Mouse (Mus musculus) testis, adult 2 months (tissue): Measurements from ENCODE around the gene Rpl3.

Source experiments
- CTCF ChIP-seq: fragments of 200-500 bp; IDR thresholded peaks from 2 replicates; pipeline ENCODE4 v1.5.1; 2012; ENCODE audit warnings: low read depth, mild to moderate bottlenecking, inconsistent platforms, low read length, moderate library complexity; ENCODE audit not compliant: control insufficient read depth, insufficient read depth, insufficient replicate concordance
- POLR2A ChIP-seq: fragments of 200-500 bp; IDR thresholded peaks from 2 replicates; pipeline ENCODE4 v1.6.1; 2012; ENCODE audit warnings: low read depth, mild to moderate bottlenecking, inconsistent platforms, low read length, moderate library complexity; ENCODE audit not compliant: control insufficient read depth

DNA sequence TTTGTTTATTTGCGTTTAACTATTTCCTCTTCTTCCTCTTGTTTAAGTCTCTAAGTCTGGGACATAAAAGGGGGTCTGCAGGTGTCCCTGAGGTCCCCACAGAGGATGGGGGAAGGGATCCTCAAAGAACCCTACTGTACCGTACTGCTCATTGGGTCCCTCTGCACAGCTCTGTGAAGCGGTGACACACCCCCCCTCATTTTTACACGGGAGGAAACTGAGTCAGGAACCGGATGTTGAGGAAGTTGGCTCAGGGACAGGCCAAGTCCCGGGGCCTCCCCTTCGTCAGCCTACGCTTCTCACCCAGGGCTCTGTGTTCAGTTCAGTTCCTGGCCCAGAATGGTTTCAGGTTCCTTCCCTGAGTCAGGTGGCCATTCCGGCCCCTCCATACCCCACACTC is 39.9 kb downstream of the Rpl3 start:
- TF ChIP-seq CTCF = no peak
- no peak for TF ChIP-seq POLR2A
